Mouse (Mus musculus): Measurements from ENCODE around the gene Kxd1.

The Kxd1 gene

DNA sequence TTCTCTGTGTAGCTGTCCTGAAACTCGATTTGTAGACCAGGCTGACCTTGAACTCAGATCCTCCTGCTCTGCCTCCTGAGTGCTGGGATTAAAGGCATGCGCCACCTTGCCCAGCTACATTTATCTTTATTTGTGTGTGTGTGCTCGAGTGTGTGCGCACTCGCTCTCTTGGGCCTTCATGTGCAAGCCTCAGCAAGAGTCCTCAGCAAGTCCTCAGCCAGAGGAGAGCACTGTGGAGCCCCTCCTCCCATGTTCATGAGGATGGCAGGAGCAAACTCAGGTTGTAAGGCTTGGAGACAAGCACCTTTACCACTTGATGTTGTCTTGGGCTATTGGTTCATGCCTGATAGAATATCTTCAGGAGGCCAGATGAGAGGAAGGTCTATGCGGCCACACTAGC lies 20.0 kb upstream of the Kxd1 start:
- no peak for DNase-seq (ENCODE audit: low read depth, low spot score)

DNA sequence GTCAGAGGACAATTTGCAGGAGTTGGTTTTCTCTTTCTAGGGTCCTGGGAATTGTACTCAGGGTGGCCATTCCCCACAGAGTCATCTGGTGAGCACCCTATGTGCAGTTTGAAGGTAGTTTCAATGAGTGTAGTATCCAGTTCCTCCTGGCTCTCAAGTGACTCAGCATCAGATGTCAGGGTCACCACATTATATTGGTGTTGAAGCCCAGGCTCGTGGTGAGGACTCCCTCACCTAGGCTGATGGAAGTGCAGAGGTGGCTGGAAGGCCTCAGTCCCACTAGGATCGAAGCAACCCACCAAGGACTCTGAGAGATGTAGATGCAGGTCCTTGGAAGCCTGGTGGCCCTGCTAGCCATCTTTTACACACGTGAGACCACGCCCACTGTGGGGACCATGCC lies 18.7 kb upstream of the Kxd1 start:
- no peak for DNase-seq (ENCODE audit: low read depth, low spot score)

DNA sequence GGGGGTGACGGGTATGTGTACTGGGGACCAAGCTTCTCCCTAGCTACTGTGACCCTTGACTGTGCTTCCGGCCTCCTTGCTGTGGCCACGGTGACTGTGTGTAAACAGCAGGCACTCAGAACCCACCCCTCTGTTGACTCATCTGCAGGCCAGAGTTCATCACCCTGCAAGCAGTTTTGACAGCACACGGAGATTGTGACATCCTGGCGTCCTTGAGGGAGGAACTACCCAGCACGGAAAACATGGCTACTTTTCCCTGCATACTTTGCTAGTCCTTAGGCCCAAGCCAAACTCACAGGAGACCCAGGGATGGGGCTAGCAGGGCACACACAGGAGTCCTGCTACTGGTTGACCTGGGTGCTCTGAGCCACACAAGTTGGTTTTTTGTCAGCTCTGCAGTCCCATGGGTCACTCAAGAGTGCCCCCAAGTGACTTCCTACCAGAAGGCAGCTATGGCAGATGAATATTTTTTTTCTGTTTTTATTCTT lies 16.5 kb upstream of the Kxd1 start:
- DNase-seq (ENCODE audit: low read depth, low spot score), result no peak

DNA sequence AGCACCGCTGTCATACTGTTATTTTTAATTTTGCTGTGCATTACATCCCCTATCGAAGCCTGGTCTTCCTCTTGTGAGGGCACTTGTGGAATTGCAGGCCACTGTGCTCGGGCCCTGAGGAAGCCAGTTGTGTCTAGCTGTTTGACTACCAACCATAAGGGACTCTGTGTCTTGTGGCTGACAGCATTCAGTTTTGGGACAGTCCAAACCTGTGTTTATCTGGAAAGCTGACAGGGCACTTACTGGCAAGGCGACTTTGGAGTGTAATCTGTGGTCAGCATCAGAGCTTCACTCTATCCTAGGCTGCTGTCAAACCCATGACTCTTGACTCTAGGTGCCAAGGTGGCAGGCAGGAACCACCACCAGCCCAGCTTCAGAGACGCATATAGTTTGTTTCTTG lies 13.3 kb upstream of the Kxd1 start:
- no peak for DNase-seq (ENCODE audit: low read depth, low spot score)

DNA sequence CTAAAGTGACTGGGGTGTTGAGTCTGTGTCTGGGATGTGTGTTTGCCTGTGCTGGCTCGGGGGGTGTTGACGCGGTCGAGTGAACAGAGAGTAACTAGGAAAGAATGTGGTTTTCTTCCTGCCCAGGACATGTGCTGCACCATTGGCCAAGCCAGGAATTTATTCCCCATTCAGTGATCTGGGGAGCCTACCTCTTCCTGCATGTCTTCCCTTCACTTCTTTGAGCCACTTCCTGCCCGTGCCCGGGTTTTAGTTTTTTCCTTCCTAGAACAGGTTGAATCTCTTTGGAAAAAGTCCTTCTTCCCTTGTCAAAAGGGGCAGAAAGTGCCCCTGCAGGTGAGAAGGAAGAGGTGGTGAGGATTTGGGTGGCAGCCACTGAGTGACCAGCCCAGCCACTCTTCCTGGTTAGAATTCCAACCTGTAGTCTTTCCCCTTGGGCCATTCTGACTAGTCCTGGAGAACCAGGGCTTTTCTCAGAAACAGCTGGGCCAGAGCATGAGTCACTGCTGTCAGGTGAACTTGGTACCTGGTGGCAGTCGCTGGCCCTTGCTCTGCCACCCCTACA lies 12.8 kb upstream of the Kxd1 start:
- DNase-seq (ENCODE audit: low read depth, low spot score), result no peak

DNA sequence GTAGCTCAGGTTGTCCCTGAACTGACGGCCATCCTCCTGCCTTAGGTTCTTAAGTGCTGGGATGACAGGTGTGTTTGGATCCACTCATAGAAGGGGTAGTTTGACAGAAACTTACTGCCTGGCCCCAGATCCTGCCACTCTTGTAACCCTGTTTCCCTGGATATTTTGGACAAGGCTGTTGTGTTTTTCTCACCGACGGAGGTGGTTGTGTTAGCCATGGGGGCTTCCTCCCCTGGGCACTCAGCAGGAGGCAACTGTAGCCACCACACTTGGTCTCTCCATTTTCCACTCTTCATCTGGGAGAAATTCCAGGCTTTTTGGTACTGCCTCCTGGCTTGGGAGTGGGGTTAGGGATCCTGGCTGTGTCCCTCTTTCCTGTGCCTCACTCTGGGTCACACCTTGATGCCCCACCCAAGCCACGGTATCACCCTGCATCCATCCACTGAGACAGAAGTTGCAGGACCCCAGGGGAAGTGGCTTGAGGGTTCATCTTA lies 12.3 kb upstream of the Kxd1 start:
- no peak for DNase-seq (ENCODE audit: low read depth, low spot score)

DNA sequence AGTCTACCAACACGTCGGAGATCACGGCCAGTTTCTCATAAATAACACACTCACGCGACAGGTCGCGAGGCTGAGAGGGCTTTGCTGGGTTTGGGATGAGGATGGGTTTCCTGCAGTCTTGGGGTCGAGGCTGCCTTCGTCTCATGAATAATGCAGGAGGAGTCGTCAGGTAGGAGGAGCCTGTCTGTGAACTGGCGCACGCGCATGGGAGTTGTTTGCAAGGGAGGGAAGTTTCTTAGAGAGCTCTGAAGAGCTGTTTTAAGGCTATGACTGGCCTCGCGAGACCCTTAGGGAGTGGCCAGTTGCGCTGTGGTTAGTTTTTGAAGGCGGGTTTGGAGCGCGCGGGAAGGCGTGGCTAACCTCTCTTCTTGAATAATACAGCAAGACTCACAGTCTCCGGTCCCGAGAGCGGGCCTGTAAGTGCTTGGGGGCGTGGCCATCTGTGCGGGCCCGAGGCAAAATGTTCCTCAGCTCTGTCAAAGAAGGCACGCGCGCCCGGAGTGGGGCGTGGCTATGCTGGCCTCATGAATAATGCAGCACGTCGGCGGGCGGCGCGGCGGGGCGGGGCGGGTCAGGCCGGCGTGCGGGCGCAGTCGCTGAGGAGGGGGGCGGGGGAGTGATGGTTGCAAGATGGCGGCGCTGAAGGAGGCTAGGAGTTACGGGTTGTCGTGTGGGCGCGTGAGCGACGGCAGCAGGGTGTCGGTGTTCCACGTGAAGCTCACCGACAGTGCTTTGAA lies 11.5 kb upstream of the Kxd1 start, which contains the start of gene Ell:
Gene Ell (plus strand): TSS at position 381 of the 737 bp plus-strand sequence.
- peak; percentile 99 for DNase-seq (ENCODE audit: low read depth, low spot score)

DNA sequence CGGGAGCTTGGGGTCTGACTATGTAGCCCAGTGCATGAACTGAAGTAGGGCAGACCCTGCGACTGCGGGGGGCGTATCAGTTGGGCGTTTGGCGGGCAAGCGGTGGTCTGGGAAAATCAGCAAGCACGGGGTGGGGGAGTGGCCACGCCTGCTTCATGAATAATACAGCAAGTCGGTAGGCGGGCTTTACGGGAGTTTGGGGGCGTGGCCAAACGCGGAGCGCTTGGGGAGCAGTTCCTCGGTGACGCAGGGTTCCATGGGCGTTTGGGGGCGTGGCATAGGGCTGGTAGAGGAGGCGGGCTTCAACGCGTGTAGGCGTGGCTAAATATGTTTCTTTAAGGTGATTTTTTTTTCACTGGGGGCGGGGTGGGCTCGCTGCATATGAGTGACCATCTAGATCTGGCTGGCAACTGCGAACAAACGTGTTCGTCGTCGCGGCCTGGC lies 10.9 kb upstream of the Kxd1 start:
- DNase-seq (ENCODE audit: low read depth, low spot score), result peak; percentile 100

DNA sequence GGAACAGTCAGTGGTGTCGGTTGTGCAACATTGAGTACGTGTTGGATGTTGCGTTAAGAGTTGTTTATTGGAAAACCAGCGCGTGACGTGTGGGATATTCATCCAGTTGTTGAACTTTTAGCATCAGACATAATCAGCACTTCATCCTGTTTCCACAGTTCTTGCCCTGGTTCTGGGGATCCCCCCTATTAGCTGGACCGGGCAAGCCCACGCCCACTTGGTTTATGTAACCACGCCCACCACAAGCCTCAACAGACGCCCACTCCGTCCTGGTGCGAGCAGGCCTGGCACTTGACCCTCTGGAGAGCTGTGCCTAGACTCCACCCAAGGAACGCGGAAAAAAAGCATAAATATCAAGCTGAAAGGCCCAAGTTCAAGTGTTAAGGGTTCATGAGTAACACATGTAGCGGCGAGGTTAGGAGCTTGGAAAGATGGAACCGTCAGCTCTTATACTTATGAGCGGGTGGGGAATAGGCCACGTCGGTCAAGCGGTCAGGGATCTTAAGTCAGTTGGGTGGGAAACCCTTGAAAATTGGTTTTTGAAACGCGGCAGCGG lies 10.3 kb upstream of the Kxd1 start:
- DNase-seq (ENCODE audit: low read depth, low spot score), result peak; percentile 47

DNA sequence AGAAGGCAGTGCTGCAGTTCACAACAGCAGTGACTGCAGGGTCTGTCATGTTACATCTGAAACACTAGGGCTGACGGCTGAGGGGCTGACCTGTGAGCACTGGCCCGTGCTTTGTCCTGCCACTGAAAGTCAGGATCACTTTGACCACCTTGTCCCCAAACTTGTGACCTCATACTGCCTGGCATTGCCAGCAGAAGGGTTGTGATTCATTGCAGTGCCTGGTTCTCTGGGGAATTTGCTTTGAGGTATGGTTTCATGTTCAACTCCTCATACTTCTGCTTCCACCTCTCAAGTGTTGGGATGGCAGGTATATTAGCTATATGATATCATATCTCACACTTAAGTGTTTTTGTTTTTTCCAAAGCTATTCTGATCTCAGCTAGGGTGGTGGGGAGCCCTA lies 7.9 kb upstream of the Kxd1 start:
- no peak for DNase-seq (ENCODE audit: low read depth, low spot score)

DNA sequence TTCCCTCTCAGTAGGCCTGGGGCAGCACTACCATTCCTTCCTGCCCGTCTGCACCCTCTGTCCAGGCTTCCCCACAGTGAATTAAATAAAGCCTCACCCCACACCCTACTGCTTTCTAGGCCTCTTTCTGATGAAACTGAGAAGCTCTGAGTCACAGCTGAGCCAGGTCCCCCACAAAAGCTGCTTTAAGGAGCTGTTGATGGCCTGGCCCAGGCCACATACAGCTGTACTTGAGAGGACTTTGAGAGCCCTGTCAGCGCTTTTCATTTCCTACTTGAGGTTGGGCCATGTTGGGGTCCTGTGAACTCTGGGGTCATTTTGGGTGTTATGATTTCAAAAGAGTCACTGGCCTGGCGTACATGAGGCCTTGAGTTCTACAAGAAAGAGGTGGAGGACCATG lies 7.5 kb upstream of the Kxd1 start:
- DNase-seq (ENCODE audit: low read depth, low spot score), result no peak

DNA sequence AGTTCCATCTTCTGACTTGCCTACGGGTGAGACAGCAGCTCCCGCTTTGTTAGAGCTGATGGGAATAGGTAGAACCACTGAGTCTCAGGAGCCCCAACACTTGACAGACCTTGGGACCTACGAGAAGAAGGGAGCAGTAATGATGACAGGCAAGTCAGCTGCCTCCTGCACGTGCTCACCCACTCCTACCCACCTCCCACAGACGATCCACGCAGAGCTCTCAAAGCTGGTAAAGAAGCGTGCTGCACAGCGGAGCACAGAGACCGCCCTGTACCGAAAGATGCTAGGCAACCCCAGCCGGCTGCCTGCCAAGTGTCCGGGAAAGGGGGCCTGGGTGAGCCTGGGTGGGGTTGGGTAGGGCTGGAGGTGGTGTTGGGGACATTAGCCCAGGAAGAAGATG lies 6.5 kb upstream of the Kxd1 start:
- DNase-seq (ENCODE audit: low read depth, low spot score), result no peak

DNA sequence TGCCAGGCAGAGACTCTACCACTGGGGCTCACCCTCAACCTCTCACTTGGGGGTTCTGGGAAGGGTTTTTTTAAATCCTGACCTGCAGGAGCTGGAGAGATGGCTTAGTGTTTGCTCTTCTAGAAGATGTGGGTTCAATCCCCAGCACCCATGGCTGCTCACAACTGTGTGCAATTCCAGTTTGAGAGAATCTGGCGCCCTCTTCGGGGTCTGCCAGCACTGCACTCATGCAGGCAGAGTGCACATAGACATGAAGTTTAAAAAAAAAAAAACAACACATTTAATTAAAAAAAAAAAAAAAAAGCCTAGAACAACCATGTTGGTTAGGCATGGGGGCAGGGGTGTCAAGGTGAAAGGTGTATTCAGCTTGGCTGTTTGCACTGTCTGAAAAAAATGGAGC lies 2.6 kb upstream of the Kxd1 start:
- DNase-seq (ENCODE audit: low read depth, low spot score), result no peak

DNA sequence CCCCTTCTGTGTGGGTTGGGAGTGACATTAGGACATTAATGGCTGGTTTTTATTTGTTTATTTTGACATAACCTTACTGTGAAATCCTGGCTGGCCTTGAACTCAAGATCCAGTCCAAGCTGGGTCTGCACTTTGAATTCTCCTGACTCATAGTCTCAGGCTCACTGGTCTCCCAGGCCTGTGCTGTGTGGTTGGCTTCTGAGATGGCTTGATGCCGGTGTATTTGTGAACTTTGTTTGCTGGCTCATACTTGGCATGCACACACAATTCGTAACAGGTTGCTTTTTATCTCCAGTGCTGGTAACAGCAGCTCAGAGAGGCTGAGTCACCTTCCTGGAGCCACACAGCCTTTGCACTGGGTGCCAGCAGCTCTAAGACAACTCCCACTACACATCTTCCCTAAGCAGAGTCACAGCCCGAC lies 2.0 kb upstream of the Kxd1 start:
- DNase-seq (ENCODE audit: low read depth, low spot score), result no peak

DNA sequence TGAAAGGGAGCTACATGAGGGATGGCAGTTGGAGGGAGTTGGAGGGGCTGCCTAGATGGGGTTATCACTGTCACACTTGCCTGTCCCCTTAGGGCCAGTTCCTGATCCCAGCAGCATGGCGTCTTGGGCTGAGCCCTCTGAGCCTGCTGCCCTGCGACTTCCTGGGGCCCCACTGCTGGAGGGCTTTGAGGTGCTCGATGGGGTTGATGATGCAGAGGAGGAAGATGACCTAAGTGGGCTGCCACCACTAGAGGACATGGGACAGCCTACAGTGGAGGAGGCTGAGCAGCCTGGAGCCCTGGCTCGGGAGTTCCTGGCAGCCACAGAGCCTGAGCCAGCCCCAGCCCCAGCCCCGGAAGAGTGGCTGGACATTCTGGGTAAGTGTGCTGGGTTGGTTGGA lies 1.5 kb upstream of the Kxd1 start:
- DNase-seq (ENCODE audit: low read depth, low spot score), result no peak

DNA sequence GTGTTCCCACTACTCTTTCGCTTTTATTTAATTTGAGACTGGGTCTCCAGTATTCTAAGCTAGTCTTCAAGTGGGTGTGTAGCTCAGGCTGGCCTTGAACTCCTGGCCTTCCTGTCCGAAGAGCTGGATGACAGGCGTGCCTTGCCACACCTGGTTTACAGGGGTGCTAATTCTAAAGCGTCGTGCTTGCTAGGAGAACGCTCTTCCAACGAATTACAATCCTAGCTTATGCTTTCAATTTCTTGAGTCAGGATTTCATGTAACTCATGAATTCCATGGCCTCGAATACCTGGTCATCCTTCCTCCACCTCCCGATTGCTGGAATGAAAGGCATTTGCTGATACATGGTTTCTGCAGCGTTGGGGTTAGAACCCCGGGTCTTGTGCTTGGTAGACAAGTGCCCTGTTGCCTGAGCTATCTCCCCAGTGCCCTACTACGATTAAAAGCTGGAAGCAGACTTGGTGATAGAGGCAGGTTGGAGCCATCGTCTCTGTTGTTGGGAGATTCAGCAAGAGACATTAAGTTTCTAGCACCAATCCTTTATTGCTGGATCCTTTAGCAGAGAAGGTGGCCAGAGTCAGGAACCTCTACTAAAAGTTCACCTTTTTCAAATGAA lies 534 bp upstream of the Kxd1 start:
- no peak for DNase-seq (ENCODE audit: low read depth, low spot score)

DNA sequence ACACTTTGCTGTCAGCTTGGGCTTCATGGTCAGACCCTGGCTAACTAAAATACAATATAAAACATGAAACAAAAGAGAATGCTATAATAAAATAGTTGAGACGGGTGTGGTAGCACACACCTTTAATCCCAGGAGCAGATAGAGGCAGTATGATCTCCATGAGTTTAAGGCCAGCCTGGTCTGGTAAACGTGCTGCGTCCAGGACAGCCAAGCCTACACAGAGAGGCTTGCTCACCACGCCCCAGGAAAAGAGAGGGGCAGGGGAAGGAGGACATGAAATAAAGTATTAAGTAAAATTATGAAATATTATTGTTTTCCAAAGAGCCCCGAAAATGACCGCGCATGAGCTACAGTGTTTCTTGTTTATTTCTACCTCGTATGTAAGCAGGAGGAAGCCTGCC lies 645 bp downstream of the Kxd1 start:
- DNase-seq (ENCODE audit: low read depth, low spot score), result no peak

DNA sequence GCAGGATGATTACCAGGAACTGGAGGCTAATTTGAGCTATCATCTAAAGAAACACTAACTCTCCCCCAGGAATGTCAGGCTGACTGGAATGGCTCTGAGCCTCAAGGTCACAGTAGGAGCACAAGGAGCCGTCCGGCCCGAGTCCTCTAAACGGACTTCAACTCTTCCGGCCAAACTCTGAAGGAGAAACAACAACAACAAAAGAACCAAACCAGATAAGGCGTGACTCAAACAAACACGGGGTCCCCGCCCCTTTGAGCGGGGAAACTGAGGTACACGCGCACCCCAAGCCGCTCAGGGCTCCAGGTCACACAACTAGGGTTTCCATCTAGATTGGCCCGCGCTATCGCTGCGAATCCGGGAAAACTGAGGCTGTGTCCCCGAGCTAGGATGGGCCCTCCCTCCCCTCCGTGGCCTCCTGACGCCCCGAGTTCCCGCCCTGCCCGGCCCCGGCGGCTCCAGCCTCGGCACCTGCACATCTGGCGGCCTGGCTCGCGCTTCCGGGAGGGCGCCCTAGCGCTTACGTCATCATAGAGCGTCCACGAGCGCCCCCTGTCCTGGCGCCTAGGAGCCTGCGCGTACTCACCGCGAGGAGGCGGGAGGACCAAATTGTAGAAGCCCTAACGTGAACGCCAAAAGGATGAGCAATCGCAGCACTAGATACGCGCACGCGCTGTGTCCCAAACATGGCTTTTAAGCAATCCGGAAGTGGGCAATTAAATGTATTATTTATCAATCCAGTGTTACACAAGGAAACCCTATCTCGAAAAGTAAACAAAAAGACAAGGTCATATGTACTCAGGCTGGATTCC lies 5.0 kb downstream of the Kxd1 start:
- DNase-seq (ENCODE audit: low read depth, low spot score), result peak; percentile 98

DNA sequence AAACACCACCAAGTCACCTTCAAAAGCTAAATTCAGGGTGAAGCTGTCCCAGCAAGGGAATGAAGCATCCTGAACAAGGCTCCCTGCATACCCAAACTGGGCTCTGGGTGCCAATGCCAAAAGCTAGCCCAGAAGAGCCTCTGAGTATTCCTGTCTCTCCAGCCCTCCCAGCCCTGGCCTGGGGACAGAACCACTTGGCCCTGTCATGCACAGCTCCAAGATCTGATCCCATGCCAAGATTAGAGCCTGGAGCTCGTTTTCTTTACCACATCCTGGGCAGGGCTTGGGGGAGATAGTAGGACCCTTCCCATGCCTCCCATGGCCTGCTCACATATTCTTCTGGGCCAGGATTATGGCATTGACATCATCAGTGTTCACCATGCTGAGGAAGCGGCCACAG lies 8.2 kb downstream of the Kxd1 start:
- DNase-seq (ENCODE audit: low read depth, low spot score), result no peak

DNA sequence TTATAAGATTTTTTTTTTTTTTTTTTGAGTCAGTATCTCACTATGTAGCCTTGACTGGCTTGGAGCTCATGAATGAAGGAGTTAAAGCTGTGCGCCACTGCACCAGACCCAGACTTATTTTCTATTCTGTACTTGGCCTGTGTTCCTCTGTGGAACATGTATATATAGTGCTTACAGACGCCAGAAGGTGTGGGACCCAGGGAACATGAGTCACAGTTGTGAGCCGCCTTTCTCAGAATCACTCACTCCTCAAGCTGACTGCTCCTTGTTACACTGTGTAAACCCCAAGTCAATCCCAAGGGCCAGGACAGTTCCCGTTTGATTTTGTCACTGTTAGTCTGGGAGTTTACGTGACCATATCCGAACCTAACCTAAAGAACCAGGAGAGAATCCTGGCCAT lies 8.7 kb downstream of the Kxd1 start:
- no peak for DNase-seq (ENCODE audit: low read depth, low spot score)

DNA sequence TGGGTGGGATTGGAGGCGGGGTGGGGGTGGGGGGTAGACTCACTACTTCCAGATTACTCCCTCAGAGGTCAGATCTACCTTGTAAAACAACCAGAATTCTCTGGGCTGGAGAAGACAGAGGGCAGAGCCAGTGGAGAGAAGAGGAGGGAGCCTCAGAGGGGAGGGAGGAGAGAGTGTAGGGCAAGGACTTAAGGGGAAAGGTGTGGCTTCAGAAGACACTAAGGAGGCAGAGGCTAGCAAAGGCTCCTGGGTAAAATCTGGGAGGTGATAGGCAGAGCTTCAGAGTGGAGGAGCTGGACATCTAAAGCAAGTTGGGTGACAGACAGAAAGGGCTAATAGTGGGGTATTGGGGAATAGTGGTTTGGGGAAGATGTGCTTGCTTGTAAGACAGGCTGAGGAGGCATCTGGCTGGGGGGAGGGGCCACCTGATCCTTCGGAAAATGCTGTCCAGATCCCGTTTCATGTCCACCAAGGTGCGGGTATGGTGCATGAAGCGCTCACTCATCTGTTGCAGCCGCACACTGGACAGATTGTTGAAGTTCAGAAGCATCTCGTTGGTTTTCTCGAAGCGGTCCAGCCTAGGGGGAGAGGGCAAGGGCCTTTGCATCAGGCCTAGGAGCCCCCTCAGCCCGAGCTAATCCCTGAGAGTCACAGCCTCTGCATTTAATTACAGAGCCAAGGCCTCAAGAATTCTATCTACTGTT lies 9.7 kb downstream of the Kxd1 start:
- DNase-seq (ENCODE audit: low read depth, low spot score), result no peak
